Mouse (Mus musculus) liver, embryonic 15.5 days (tissue): ENCODE data around the gene Cfl1. TPM values are rescaled to one million over a fixed set of nuclear protein-coding genes. Genes with fewer than 3 reads are reported as not detected.
"Not testable (repeated sequence)": the region's sequence is repeated elsewhere in the genome, so short reads cannot be mapped to it uniquely, and the experiment has no call there.

Experiments used
- ATAC-seq: fragments of 200-750 bp; cut with Nextera tagmentation; 2 replicates; pipeline ENCODE4 v1.8.0; 2017; ENCODE audit warnings: moderate number of reproducible peaks, mild to moderate bottlenecking, moderate library complexity; ENCODE audit not compliant: insufficient read depth
- H3K27ac ChIP-seq: fragments of 300-500 bp; sonication (generic); replicated peaks from 2 replicates; pipeline ENCODE4 v1.5.1; 2015; ENCODE audit warnings: mild to moderate bottlenecking, inconsistent platforms
- H3K27me3 ChIP-seq: fragments of 300-500 bp; sonication (generic); 2 replicates; pipeline ENCODE4 v1.6.1; 2015; ENCODE audit warnings: mild to moderate bottlenecking, inconsistent platforms
- H3K36me3 ChIP-seq: fragments of 300-500 bp; sonication (generic); replicated peaks from 2 replicates; pipeline ENCODE4 v1.6.1; 2015; ENCODE audit warnings: moderate library complexity, mild to moderate bottlenecking, inconsistent platforms
- H3K4me1 ChIP-seq: fragments of 300-500 bp; sonication (generic); replicated peaks from 2 replicates; pipeline ENCODE4 v1.6.1; 2015; ENCODE audit warnings: inconsistent platforms
- H3K4me2 ChIP-seq: fragments of 300-500 bp; sonication (generic); 2 replicates; pipeline ENCODE4 v1.6.1; 2015; ENCODE audit warnings: moderate library complexity, mild to moderate bottlenecking, inconsistent platforms
- H3K4me3 ChIP-seq: fragments of 300-500 bp; sonication (generic); replicated peaks from 2 replicates; pipeline ENCODE4 v1.5.1; 2015; ENCODE audit warnings: mild to moderate bottlenecking, inconsistent platforms
- H3K9ac ChIP-seq: fragments of 300-500 bp; sonication (generic); 2 replicates; pipeline ENCODE4 v1.6.1; 2015; ENCODE audit warnings: moderate library complexity, mild to moderate bottlenecking, inconsistent platforms
- H3K9me3 ChIP-seq: fragments of 300-500 bp; sonication (generic); replicated peaks from 2 replicates; pipeline ENCODE4 v1.6.1; 2016; ENCODE audit warnings: inconsistent platforms
- WGBS: fragments of 180-500 bp; shearing (Covaris S2); methylation state at CpG from one replicate; pipeline ENCODE4 v1.1.7; 2015; ENCODE audit warnings: mixed read lengths; ENCODE audit not compliant: insufficient replicate concordance; 5-methylcytosine and 5-hydroxymethylcytosine counted together
- polyA plus RNA-seq: library from polyadenylated mRNA; unstranded; fragments of >200 nt; fragmentation: Nextera tagmentation; extraction: Ambion mirVana; gene quantifications from 2 replicates; pipeline ENCODE4 v1.2.1, GENCODE M21; 2015

Gene Cfl1
- polyA plus RNA-seq, 1 experiment from 2014 or later, result 1,073 TPM

- Histone ChIP-seq H3K27ac (peak overlapping the region; percentile 99), H3K4me2 (peak overlapping the region; percentile 97), H3K9me3 (no peaks in the 10 kb centered on the region), H3K27me3 (no peaks in the 10 kb centered on the region), H3K4me1 (peaks cover 57% of the 10 kb centered on the region), H3K4me3 (peak overlapping the region; percentile 97), H3K36me3 (peaks cover 44% of the 10 kb centered on the region), H3K9ac (peak overlapping the region; percentile 96)
- peak; percentile 31 for ATAC-seq
- under 1% methylated on average over 59 of the region's 59 CpGs for WGBS
Observed at GRCm38 (mm10) chr19:5490898-5491708, 848 bp downstream of the Cfl1 start.

- Histone ChIP-seq H3K9ac (no peak overlapping the region), H3K9me3 (no peaks in the 10 kb centered on the region), H3K4me3 (0 out of 2 replicates have a peak overlapping the region, but pooled peaks have one; percentile 97), H3K4me1 (peaks cover 42% of the 10 kb centered on the region), H3K27me3 (no peaks in the 10 kb centered on the region), H3K36me3 (peaks cover 59% of the 10 kb centered on the region), H3K27ac (no peak overlapping the region), H3K4me2 (no peak overlapping the region)
- no peak for ATAC-seq
- 79% methylated on average over 4 of the region's 4 CpGs for WGBS
Observed at GRCm38 (mm10) chr19:5492641-5493040, 2.4 kb downstream of the Cfl1 start.

DNA sequence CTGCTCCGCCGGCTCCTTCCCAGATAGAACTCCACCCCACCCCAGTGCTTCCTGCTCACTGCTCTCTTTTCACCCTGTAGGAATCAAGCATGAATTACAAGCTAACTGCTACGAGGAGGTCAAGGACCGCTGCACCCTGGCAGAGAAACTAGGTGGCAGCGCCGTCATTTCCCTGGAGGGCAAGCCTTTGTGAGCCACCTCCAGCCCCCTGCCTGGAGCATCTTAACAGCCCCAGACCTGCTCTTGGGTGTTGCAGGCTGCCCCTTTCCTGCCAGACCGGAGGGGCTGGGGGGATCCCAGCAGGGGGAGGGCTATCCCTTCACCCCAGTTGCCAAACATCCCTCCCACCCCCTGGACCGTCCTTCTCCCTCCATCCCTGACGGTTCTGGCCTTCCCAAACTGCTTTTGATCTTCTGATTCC is 3.1 kb downstream of the Cfl1 start:
- not testable (repeated sequence) for H3K9me3 ChIP-seq, ATAC-seq, H3K9ac ChIP-seq, H3K27ac ChIP-seq, H3K4me3 ChIP-seq, H3K27me3 ChIP-seq, H3K4me2 ChIP-seq
- H3K4me1 ChIP-seq, result peaks cover 35% of the 10 kb centered on the region
- peaks cover 66% of the 10 kb centered on the region for H3K36me3 ChIP-seq
- 80% methylated on average over 9 of the region's 9 CpGs for WGBS

GRCm38 (mm10) chr19:5494314-5494713 is 4.1 kb downstream of the Cfl1 start:
- no peak overlapping the region for H3K4me3 ChIP-seq
- no peak overlapping the region for H3K27ac ChIP-seq
- H3K9me3 ChIP-seq, result no peaks in the 10 kb centered on the region
- H3K27me3 ChIP-seq, result no peaks in the 10 kb centered on the region
- ATAC-seq, result no peak
- H3K36me3 ChIP-seq, result peaks cover 70% of the 10 kb centered on the region
- H3K4me2 ChIP-seq, result no peak overlapping the region
- H3K9ac ChIP-seq, result no peak overlapping the region
- peaks cover 26% of the 10 kb centered on the region for H3K4me1 ChIP-seq
- WGBS, result 79% methylated on average over 3 of the region's 3 CpGs

DNA sequence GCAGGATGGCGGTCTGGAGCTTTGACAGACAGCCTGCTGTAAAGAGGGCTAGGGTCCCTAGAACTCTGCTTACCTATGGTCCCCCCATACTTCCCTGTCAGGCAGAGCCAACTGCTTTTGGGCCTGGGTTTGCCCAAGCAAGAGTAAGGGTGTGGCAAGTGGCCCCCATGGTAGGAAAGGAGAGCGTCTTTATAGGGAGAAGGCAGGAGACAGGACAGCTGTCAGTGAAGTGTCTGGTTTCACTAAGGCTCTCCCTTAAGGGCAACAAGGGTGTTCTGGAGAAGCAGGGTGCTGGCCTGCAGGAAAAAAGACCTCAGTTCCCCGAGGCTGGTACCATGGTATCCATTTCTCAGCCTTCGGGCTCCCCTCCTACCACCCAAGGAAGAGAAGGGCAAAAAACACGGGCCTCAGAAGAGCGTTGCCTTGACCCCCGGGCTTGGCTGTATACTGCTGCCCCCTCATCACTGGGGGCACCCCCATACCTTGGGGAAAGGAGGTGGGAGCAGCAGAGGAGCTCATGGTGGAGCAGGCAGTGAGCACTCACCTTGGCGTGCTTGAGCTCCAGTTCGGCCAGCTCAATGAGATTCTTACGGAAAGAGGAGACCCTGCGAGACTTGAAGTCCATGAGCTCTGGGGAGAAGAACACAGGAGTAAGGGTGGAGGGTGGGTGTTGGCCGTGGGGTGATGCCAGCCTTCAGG is 5.2 kb downstream of the Cfl1 start:
- no peaks in the 10 kb centered on the region for H3K9me3 ChIP-seq
- H3K36me3 ChIP-seq, result peaks cover 70% of the 10 kb centered on the region
- 81% methylated on average over 12 of the region's 12 CpGs for WGBS
- no peaks in the 10 kb centered on the region for H3K27me3 ChIP-seq
- no peak overlapping the region for H3K4me2 ChIP-seq
- H3K4me1 ChIP-seq, result peaks cover 17% of the 10 kb centered on the region
- H3K9ac ChIP-seq, result no peak overlapping the region
- no peak overlapping the region for H3K27ac ChIP-seq
- no peak overlapping the region for H3K4me3 ChIP-seq
- ATAC-seq, result no peak

DNA sequence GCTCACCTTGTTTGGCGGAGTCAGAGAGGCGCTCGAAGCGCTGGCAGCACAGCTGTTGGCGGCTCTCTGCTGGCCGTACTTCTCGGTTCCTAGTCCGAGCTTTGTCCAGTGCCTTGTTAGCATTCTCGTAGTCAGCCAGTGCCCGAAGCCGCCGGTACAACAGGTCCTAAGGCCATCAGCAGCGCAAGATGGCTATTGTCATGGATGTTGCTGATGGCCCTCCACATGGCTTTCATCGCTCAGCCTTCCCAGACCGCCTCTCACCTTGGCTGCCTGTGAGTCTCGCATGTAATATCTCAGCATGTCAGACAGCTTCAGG is 5.8 kb downstream of the Cfl1 start:
- H3K9me3 ChIP-seq, result no peaks in the 10 kb centered on the region
- ATAC-seq, result no peak

GRCm38 (mm10) chr19:5500330-5500875 is 10.1 kb downstream of the Cfl1 start:
- Histone ChIP-seq H3K4me2 (no peak overlapping the region), H3K9me3 (no peaks in the 10 kb centered on the region), H3K9ac (no peak overlapping the region), H3K27me3 (no peaks in the 10 kb centered on the region), H3K27ac (no peak overlapping the region), H3K4me3 (no peak overlapping the region), H3K36me3 (peaks cover 37% of the 10 kb centered on the region), H3K4me1 (no peaks in the 10 kb centered on the region)
- 66% methylated on average over 2 of the region's 2 CpGs for WGBS
- no peak for ATAC-seq

More for the DNA sequence above, 5.8 kb downstream of the Cfl1 start:
- WGBS, result 83% methylated on average over 16 of the region's 16 CpGs
- H3K36me3 ChIP-seq, result peaks cover 70% of the 10 kb centered on the region
- no peak overlapping the region for H3K27ac ChIP-seq
- H3K27me3 ChIP-seq, result no peaks in the 10 kb centered on the region
- H3K9ac ChIP-seq, result no peak overlapping the region
- no peak overlapping the region for H3K4me3 ChIP-seq
- H3K4me1 ChIP-seq, result peaks cover 15% of the 10 kb centered on the region
- no peak overlapping the region for H3K4me2 ChIP-seq

DNA sequence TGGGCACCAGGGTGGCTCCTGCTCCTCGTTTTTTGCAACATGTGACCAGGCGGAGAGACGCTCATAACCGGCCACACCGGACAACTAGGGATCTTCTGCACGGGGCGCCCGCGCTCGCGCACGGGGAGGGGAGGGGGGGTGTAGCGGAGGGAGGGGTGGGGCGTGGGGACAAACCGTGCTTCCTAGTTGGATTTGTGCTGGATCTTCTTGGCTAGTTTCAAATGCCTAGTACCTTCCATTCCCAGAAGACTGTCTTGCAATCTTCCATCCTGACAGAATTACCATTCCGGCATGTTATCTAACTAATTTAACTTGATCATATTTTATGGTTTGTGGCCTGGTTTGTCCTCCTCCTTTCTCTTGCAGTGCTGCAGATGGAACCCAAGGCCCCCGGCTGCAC is 13.4 kb downstream of the Cfl1 start, which contains the start of gene 1700020D05Rik:
TSS of gene 1700020D05Rik (minus strand) at position 101 of the 400 bp plus-strand sequence.
- H3K4me2 ChIP-seq, result no peak within 1 kb of the TSS
- H3K9me3 ChIP-seq, result no peaks in the 10 kb centered on the region
- 70% methylated on average over 17 of the region's 17 CpGs for WGBS
- H3K4me3 ChIP-seq, result no peak within 1 kb of the TSS
- no peak within 1 kb of the TSS for H3K27ac ChIP-seq
- 0 out of 2 replicates have a peak, but pooled peaks cover 6% of the 10 kb centered on the region for H3K4me1 ChIP-seq
- no peak within 1 kb of the TSS for H3K9ac ChIP-seq
- ATAC-seq, result no peak
- H3K36me3 ChIP-seq, result 0 out of 2 replicates have a peak, but pooled peaks cover 5% of the 10 kb centered on the region
- no peaks in the 10 kb centered on the region for H3K27me3 ChIP-seq

- peak within 1 kb of the TSS; percentile 80 for H3K27ac ChIP-seq
- H3K9me3 ChIP-seq, result no peaks in the 10 kb centered on the region
- H3K27me3 ChIP-seq, result no peaks in the 10 kb centered on the region
- H3K4me2 ChIP-seq, result peak within 1 kb of the TSS; percentile 98
- H3K36me3 ChIP-seq, result no peaks in the 10 kb centered on the region
- H3K4me3 ChIP-seq, result peak within 1 kb of the TSS; percentile 68
- peaks cover 47% of the 10 kb centered on the region for H3K4me1 ChIP-seq
- 3% methylated on average over 47 of the region's 47 CpGs for WGBS
- peak within 1 kb of the TSS; percentile 67 for H3K9ac ChIP-seq
- peak; percentile 99 for ATAC-seq
Observed at GRCm38 (mm10) chr19:5510031-5511026, 20.1 kb downstream of the Cfl1 start, which contains the start of gene Snx32. Gene Snx32 (minus strand): TSS chr19:5510538.

DNA sequence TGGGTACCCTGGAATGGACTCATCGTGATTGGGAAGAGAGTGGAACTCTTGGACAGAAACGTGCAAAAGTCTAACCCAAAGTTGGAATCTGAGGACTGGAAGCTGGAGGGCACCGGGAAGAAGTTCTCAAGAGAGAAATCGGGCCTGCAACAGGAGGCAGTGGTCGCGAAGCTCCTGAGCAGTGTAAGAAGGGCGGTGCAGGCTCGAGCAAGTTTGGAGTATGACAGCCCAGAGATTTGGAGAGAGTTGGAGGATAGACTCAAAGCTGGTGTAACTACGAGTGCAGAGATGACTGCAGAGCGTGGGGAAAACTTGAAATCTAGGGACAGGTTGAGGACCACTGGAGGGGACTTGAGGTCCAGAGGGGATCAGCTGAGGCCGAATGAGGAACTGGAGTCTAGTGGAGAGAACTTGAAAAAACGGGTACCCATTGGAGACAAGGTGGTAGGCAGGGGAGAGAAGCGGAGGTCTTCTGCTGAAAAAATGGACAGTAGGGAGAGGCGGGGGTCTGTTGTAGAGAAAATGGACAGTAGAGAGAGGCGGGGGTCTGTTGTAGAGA is 20.9 kb downstream of the Cfl1 start:
- no peaks in the 10 kb centered on the region for H3K36me3 ChIP-seq
- whole genome bisulfite sequencing, result 20% methylated on average over 15 of the region's 15 CpGs
- H3K4me3 ChIP-seq, result peak overlapping the region; percentile 68

More for the DNA sequence above, 20.9 kb downstream of the Cfl1 start:
- Histone ChIP-seq H3K27me3 (no peaks in the 10 kb centered on the region), H3K9me3 (no peaks in the 10 kb centered on the region), H3K4me2 (peak overlapping the region; percentile 98), H3K9ac (peak overlapping the region; percentile 67), H3K27ac (peak overlapping the region; percentile 71), H3K4me1 (peaks cover 47% of the 10 kb centered on the region)
- no peak for ATAC-seq
